Mouse (Mus musculus): ENCODE data around the gene Rassf5.

Gene Rassf5

GRCm38 (mm10) chr1:131245089-131245856, at the start of gene Rassf5:
TSS of gene Rassf5 (minus strand) at chr1:131245258.
- peak; percentile 65 for DNase-seq

GRCm38 (mm10) chr1:131293922-131294250, 48.8 kb upstream of the Rassf5 start:
- no peak for DNase-seq

DNA sequence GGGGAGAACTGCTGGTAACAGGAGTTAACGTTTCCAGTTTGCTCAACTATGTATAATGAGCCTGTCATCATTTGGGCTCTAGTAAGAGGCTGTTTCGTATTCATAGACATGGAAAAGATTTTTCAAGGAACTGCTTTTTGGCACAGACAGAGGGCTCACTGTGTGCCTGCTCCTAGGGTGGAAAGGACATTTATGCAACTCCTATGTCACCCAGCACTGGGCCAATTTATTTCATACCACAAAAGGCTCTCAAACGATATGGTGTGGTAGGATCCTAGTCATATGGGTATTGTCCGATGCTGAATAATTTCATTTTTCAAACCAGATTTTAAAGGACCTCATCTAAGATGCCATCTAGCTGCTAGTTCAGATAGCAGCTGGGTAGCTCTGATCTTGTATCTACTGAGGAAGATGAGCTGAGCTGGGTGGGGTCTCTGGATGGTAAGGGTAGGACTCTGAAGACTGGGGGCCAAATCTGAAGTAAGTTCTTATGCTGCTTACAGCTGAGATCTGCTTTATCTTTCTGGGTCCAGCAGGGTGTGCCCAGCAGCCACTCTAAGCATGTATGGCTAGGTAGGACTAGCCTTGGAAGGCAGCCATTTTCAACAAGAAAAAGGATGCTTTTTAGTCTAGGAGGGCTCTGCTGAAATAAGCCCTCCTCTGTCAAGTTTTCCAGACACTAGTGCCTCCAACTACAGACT, 48.3 kb upstream of the Rassf5 start:
- DNase-seq: no peak

DNA sequence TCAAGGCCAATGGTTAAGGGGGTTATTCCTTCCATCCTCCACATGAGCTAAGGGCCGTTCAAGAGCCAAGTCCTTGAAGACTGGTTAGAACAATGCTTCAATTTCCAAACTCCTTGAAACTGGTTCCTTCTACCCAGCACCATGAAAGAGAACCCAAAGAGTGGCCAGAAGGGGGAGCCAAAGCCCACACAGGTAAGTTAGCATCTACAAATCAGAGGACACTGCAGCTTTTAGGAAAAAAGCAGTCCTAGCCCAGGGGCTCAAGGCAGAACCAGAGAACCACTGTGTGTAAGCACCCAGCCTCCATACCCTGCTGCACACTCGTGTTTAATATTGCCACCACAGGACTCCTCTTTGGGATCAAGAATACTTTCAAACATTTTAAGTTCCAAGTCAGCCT, 45.6 kb upstream of the Rassf5 start:
- peak; percentile 68 for DNase-seq

DNA sequence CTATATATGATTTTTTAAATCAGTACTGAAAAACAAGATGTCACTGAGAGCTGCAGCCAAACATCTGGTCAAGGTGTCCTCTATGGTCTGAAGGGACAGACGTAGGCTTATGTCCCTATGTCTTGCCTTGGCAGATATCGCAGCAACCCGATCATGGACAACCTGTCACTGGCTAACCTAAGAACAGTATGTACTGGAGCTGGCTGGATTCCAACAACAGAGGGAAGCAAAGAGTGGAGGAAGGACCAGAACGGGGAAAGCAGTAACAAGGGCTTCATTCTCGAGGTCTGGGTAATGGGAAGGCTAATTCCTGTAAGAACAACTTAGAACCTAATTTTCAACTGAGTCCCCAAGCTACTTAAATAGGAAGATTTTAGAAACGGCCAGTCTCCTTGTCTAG, 43.9 kb upstream of the Rassf5 start:
- DNase-seq: no peak

DNA sequence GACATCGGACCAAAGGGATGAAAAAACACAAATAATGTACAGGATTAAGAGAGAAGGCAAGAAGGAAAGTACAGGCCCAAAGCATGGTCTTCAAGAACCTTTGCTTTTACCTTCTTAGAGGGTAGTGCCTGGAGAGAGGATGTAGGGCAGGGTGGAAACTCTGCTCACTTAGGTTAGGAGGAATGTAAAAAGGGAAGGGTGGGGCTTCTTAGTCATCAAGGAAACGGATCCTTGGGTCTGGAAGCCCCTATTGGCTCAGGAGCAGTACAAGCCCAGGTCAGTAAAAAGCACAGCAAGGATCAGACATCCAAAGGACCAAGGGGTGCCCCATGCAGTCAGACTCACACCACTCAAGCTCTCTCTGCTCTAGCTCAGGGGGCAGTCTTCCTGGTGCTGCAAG, 42.2 kb upstream of the Rassf5 start:
- no peak for DNase-seq

- DNase-seq: no peak
These were observed 41.7 kb upstream of the Rassf5 start for GRCm38 (mm10) chr1:131286803-131287202.

DNA sequence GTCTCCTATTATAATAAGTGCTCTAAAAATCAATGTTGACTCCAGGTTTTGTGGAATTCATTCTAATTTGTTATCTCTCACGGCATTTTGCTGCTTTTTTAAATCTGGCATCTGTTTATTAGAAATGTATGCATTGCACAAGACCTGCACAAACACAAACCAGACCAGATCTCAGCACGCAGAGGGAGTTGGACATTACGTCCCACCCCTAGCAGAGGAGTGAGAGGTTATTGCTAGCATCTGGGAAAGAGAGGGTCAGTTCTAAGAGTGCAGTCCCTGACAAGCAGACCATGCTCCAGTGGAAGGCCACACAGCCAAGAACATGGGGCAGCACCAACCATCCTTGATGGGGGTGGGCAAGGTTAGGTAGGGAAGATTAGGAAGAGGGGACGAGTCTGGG, 39.6 kb upstream of the Rassf5 start:
- DNase-seq: no peak

- no peak for DNase-seq
These were observed 39.1 kb upstream of the Rassf5 start for GRCm38 (mm10) chr1:131284167-131284566.

DNA sequence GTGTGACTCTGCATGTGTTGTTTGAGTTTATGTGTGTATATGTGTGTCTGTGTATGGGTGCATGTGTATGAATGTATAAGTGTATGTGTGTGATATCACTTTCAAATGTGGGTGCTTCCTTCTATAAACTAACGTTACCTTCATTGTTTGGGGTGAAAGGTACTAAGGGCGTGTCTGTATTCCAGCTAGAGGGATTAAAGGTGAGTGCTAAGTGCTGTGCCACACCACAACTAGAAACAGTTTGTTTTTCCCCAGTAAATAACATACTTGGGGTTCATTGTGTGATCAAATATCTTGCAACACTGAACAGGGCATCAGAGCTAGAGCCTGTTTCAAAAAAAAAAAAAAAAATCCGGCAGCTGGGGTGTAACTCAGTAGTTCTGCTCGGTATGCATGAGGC, 36.7 kb upstream of the Rassf5 start:
- no peak for DNase-seq

DNA sequence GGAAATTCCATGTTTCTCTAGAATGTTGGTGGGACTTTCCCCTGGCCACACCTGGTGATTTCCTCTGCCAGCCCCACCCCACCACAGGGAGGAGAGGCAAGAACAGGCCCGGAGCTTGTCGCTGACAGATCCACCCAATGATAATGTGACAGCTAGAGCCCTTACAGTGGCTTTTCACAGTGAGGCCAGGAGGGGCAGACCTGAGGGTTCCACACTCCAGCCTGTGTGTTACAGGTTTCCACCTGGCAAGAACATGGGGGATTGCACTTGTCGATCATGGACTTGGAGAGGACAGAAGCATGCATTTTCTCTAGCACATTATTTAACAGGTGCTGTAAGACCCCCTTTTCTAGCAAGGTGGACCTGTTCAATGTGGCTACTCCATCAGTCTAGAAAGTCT, 35.2 kb upstream of the Rassf5 start:
- DNase-seq: no peak

- DNase-seq: no peak
These were observed 34.4 kb upstream of the Rassf5 start, which contains the start of gene Ikbke for GRCm38 (mm10) chr1:131279456-131279776. TSS of gene Ikbke (minus strand) at chr1:131279606.

GRCm38 (mm10) chr1:131278606-131279455, 33.8 kb upstream of the Rassf5 start:
- no peak for DNase-seq

DNA sequence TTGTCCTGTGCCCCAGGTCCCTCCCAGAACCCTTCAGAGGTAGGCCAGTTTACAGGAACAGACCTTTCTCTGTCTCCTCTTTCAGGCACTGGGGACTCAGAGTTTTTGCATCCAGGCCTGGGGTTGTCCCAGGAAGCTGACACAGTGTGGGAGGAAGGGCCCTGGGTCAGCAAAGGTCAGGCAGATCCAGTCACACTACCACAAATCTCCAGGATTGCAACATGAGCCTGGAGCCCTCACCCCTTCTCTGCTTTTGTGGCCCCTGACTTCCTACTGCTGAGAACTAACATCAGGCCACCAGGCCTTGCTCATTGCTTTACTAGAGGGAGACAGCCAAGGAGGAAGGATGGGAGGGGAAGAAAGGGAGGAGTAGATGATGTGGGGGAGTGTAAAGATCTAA, 31.8 kb upstream of the Rassf5 start:
- DNase-seq: no peak

- DNase-seq: no peak
These were observed 30.5 kb upstream of the Rassf5 start for GRCm38 (mm10) chr1:131275577-131275976.

DNA sequence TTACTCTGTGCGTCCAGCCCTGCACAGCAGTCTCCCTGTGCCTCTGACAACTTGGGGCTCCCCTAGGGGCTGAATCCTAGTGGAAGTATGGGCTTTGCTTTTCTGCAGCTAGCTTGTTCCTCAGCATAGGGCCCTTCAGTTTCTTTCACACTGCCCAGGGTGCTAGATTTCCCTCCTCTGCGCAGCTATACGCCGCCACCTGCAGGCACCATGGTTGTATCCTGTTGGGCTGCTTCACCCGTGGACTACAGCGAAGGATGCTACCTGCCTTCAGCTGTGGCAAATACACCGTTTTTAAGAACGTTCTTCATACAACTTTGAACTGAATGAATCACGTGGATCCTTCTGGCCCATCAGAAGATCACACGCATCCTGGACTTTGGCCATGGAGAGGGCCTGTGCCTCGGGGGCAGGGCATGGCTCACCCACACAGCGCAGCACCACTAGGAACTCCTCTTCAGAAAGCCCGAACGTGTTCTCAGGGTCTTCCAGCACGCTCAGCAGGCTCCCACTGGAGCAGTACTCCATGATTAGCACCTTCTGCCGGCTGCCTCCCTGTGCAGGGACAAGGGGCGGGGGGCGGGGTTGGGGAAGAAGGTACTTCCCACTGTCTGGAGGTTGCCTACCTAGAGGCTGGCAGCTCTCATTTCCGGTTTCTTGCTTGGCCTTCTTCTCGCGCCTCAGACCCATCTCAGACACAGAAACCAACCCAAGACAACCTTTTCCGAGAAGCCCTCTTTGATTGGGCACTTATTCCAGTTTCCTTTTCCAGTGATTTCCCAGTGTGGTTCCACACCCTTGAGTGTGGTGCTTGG, 29.9 kb upstream of the Rassf5 start:
- DNase-seq: no peak

DNA sequence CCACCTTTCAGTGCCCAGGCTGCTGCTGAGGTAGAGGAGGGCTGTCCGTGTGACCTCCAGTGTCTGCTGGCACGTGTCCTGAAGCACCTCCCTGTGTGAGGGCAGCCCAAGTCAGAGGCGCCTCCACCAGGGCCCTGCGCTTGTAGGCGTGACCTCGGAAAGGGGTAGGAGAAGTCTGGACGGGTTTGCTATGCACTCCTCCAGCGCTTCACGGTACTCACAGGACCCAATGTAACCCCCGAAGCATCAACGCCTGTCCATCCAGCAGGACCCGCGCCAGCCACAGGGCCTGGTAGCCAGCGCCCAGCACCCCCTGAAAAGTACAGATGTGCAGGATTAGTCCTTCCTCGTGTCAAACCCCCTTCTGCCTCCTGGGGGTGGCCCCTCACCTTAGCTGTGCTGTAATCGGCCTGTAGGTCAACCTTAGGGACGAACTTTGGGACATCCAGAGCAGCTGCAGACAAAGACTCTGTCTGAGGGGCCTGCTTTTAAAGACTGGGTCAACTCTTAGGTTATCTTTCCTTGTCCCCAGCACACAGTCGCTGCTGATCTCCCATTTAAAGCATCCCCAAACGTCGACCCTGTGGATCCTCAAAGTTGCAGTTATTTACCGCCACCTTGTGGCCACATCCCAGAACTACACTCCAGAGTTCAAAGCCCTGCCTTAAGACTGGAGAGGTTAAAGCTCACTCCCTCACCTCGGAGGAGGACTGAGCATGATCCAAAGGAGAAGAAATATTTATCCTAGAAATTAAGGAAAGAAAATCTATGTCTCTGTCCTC, 24.9 kb upstream of the Rassf5 start:
- peak; percentile 75 for DNase-seq

- no peak for DNase-seq
These were observed 23.7 kb upstream of the Rassf5 start for GRCm38 (mm10) chr1:131268776-131269175.

- DNase-seq: no peak
These were observed 18.8 kb upstream of the Rassf5 start for GRCm38 (mm10) chr1:131263905-131264304.

- peak; percentile 81 for DNase-seq
These were observed 15.2 kb upstream of the Rassf5 start for GRCm38 (mm10) chr1:131260309-131260656.

- DNase-seq: peak; percentile 22
These were observed 14.7 kb upstream of the Rassf5 start for GRCm38 (mm10) chr1:131259632-131260308.

DNA sequence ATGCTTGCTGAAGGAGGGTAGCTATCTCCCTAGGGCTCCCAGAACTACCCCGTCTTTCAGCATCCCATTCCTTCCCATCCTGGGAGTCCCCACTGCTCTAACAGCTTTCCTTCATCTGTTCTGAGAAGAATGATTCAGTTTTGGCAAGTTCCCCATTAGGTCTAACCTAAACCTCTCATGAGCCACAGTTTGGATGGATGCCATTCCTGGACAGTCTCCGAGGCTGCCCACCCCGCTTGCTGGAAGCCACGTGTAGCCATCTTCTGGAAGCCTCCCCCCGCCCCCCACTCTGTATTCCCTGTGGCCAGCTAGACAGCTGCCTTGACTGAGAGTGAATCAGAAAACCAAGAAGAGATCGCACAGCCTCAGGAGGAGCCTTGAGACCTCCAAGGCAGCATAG, 12.2 kb upstream of the Rassf5 start:
- no peak for DNase-seq

All from right cerebral cortex, postnatal 4 days (tissue).